Mouse (Mus musculus): Measurements from ENCODE around the gene Lactbl1.

GRCm38 (mm10) chr4:136605756-136606485 lies 16.5 kb upstream of the Lactbl1 start:
- no peak for TF ChIP-seq EP300 (optimal IDR thresholded peaks at IDR 0.05)
- no peak for TF ChIP-seq CTCF (IDR thresholded peaks at IDR 0.05; ENCODE audit: low read depth)
